In genomic region chr6:108870421-108870820, GRCm38 (mm10) we compare ENCODE assay signal across 16 mouse cellular contexts.
"Had no signal": no experiment of that assay in that cellular context is flagged by ENCODE, and none has a peak within 500 bp of the region (broad histone marks: within the 10 kb centered on the region; RNA-seq: fewer than 3 reads in every experiment).

No protein-coding gene starts in this region.

- H3K9me3 ChIP-seq: neural tube, embryonic 12.5 days; neural tube, embryonic 13.5 days; neural tube, embryonic 15.5 days; stomach, embryonic 15.5 days had no signal

- H3K9ac ChIP-seq: neural tube, embryonic 12.5 days; neural tube, embryonic 13.5 days; neural tube, embryonic 15.5 days; stomach, embryonic 15.5 days had no signal

- H3K27me3 ChIP-seq: neural tube, embryonic 12.5 days; neural tube, embryonic 13.5 days; neural tube, embryonic 15.5 days; stomach, embryonic 15.5 days had no signal

- H3K27ac ChIP-seq: neural tube, embryonic 12.5 days; neural tube, embryonic 13.5 days; neural tube, embryonic 15.5 days; stomach, embryonic 15.5 days had no signal

- H3K4me2 ChIP-seq: neural tube, embryonic 12.5 days; neural tube, embryonic 13.5 days; neural tube, embryonic 15.5 days; stomach, embryonic 15.5 days had no signal

- DNase-seq: retina, postnatal 1 day; right cerebral cortex, adult 18-20 months; right cerebral cortex, postnatal 14 days; right cerebral cortex, postnatal 25 days; right cerebral cortex, postnatal 4 days; spleen, adult 18-20 months; thymus, adult 18-20 months; thymus, adult 2 months; thymus, postnatal 14 days; thymus, postnatal 25 days; thymus, postnatal 36 days; thymus, postnatal 4 days had no signal

- H3K4me1 ChIP-seq: neural tube, embryonic 12.5 days; neural tube, embryonic 13.5 days; stomach, embryonic 15.5 days had no signal

- H3K36me3 ChIP-seq: neural tube, embryonic 12.5 days; neural tube, embryonic 13.5 days; neural tube, embryonic 15.5 days; stomach, embryonic 15.5 days had no signal

- H3K4me3 ChIP-seq: neural tube, embryonic 12.5 days; neural tube, embryonic 13.5 days; neural tube, embryonic 15.5 days; stomach, embryonic 15.5 days had no signal
